Mouse (Mus musculus) liver, adult (tissue): ENCODE measurements around the gene Oser1.

Experiments
- GATA4 ChIP-seq: IDR thresholded peaks from 2 replicates; pipeline ENCODE4 v1.6.1; 2014; ENCODE audit warnings: mild to moderate bottlenecking, low read length; ENCODE audit not compliant: insufficient replicate concordance

Oser1 gene

GRCm38 (mm10) chr2:163356113-163356840, 68.2 kb downstream of the Oser1 start:
- TF ChIP-seq GATA4, result no peak
